Mouse (Mus musculus): ENCODE measurements around the gene Nr2f1.

Gene Nr2f1

DNA sequence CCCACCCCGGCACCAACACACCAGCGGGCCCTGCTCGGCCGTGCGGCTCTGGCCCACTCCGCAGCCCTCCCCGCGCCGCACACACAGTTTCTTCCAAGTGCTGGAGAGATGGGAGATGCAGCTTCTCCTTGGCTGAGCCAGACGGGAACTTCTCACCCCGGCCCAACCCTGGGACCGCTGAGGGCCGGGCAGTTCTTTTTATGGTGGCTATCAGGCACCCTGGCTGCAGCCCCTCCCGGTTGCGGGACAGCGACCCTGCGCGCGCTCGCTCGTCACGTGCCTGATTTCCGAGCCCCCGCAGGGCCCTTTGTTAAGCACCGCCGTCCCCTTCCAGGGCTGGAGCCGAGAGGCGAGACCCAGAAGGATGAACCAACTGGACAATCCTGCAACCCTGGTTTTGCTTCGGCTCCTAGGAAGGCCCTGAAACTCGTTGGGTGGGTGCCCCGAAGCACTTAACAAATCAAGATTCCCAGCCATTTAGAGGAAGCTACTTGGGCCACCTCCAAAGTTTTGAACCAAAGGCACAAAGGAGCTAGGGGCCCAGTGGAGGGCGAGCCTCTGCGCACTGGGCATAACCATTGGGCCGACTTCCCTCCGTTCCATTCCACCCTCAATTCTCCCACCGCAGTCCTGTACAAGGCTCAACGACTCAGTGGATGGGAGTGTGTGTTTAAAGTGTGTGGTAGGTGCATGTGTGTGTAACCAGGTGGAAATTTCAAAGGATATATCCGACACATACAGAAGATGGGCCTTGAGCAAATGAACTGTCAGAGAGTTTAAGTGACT, 20.1 kb downstream of the Nr2f1 start:
- DNase-seq (ENCODE audit: low read depth, low spot score) = peak; percentile 36

DNA sequence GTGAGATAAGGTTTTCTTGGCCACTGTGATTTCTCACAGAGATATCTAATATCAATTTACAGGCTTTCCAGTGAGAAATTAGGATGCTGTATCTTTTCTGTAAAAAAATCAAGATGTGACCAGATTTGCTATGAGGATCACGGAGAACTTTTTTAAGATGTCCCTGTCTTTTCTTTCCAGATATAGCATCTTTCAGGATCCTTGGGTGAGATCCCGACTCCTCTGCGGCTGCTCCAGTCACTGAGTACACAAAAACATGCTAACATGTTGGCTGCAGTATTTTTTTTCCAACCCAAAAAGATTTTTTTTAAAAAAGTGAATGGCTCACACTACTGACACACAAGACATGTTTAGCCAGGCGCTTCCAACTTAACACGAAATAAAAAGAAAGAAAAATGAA, 20.8 kb downstream of the Nr2f1 start:
- DNase-seq (ENCODE audit: low read depth, low spot score) = no peak

DNA sequence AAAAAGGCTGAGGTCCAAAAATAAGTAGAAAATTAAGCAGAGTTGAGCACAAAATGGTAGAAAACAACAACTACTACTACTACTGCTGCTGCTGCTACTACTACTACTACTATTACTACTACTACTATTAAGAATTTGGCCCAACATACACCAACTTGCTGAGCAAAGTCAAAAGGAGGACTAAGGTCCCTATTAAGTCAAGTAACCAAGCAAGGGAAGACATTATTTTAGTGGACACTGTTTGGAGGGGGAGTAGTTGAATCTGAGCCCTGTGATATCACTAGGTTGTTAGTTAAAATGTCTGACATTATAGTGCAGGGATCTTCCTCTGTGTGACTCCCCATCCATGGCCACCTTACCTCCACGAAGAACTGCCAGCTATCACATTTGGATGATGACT, 21.5 kb downstream of the Nr2f1 start:
- DNase-seq (ENCODE audit: low read depth, low spot score) = no peak

DNA sequence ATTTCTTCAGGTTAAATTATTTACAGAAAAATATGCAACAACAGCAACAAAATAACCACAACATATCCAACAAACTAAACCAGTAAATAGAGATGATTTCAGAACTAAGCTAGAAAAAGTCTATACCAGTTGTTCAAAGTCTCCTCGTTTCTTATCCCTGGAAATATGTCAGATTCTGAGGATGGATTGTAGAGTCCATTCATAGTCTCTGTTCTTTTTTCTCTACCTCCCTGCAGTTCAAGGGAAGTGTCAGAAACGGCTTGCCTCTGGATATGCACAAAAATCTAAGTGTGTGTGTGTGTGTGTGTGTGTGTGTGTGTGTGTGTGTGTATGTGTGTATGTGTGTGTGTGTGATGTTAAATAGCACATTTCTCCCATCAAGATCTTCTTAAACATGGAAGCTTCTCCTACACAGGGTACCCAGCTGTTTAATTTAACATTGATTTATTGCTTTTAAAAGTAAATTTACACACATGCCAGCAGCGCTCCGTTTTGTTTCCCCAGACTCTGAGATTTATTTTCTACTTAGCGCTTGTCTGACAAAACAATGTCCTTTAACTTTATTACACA, 22.1 kb downstream of the Nr2f1 start:
- no peak for DNase-seq (ENCODE audit: low read depth, low spot score)

DNA sequence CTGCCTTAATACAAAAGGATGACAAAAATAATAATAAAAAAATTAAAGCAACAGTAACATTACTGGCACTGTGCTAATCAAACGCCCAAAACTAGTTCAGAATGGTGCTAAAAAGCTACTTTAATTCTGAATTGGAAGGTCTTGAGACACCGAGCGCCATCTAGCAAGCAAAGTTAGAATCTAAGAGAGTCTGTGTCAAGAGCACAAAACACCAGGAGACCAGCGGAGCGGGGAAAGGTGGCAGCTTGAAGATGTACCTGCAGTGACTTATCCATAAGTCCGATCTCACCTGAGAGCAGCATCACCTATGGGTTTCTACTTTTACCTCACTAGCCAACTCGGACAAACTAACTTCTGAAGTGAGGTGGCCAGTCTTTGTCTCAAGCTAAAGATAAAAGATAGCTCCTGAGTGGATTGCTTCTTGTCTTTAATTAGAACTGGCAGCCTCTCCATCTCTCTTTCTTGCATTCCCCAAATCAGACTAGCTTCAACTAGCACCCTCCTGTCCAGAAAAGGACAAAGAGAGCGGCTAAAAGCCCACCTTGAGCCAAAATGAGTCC, 23.7 kb downstream of the Nr2f1 start:
- peak; percentile 49 for DNase-seq (ENCODE audit: low read depth, low spot score)

DNA sequence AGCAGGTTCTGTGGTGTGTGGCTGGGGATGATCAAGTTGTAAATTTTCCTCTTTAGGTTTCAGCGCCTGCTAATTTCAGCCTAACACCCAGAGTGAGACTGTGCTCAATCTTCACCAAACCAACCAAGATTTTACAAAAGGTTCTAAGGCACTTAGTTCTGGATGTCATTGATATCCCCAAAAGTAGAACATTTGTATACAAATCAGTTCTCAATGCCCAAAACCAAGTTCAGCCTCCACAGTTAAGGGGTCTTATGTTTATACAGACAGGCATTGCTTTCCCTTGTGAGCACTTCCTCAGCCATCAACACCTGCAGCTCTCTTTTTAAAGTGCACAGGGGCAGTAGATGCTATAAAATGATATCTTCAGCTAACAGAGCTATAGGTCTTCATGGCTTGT, 24.7 kb downstream of the Nr2f1 start:
- DNase-seq (ENCODE audit: low read depth, low spot score) = no peak

DNA sequence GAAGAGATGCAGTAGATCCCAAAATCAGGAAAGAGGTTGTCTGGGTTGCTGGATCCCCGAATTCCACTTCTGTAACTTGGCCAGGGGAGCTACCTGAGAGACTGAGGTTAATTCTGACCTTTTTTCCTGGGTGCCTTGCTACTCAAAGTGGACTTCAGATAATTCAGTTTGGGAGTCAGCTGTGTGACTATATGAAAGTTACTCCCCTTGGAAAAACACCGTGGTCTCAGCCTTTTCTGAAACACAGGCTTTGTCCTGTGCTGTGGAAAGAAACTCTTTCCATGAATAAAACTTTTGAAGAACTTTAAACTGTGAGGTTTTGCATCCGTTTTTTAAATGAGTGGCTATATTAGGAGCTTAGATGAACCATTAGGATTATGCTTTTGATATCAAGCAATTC, 25.4 kb downstream of the Nr2f1 start:
- no peak for DNase-seq (ENCODE audit: low read depth, low spot score)

DNA sequence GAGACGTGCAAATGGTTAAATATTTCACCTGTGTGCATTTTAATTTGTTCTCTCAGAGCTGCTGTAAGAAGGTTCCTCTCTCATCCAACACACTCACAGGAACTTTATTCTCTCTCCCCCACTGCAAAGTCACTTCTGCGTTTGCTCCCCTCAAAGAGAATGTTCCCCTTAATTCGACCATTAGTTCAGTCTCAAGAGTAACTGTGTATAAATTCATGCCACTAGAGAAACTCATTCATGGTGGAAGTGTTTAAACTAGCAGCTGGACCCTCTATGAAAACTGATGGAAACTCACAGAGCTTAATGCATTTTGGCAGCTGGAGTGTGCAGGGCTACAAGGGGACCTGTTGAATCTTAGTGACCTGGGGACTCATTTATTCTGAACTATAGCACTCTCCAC, 26.7 kb downstream of the Nr2f1 start:
- no peak for DNase-seq (ENCODE audit: low read depth, low spot score)

DNA sequence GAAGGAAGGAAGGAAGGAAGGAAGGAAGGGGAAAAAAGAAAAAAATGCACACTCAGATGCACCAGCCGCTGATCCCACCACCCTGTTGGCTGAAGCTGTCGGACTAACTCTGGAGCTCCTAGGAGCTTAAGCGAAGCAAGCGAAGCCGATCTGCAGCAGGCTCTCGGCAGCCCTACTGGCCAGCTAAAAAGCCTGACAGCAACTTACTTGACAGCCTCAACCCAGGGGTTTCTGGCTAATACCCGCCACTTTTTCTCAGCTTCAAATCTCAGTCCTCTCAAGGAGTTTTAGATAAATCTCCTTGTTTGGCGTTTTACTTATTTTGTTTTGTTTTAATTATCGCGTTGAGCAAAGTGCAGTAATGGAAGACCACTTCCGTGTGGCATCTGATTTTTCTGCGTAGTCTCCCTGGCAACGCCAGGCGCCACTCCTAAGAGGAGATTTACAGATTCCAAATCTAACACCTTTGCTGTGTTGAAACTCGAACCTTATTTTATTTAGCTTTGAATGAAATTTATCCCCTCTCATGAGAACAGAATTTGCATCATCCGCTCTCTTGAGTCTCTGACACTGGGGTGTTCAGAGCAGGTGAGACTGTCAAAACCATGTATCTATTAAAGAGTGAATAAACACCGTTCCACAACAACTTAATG, 27.4 kb downstream of the Nr2f1 start:
- no peak for DNase-seq (ENCODE audit: low read depth, low spot score)

DNA sequence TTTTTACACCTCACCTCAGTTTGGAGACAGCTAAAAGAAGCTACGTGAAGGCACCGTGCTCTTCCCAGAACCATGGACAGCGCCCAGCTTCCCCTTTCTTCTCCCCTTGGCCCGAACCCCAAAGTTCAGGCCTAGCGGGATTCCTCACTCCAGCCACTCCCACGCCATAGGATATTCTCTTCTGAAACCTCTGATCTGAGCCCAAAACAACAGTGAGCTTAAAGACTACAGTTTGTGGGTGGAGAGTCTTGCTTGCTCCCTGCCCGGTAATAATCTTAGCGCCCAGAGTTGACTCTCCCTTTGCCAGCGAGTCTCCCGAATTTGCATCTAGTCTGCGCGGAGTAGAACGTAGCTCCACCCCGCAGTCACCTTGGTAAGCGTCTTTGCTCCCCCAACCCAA, 28.2 kb downstream of the Nr2f1 start:
- DNase-seq (ENCODE audit: low read depth, low spot score) = peak; percentile 54

DNA sequence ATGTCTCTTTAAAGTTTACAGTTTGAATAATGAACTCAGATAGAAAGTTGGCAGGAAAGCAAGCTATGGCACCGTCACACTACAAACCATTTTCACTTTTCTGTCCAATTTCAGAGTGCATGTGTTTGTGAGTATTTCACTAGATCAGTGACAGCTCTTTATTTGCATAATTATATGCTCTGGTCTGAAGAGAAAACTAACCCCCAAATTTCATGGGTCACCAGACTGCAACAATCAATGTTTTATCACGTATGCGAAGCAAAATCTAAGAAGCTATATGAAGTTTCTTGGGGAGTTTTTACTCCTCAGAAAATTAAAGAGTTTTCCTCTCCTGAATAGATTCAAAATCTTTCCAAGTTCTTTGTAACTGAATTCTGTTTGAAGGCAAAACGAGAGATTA, 31.4 kb downstream of the Nr2f1 start:
- DNase-seq (ENCODE audit: low read depth, low spot score) = no peak

DNA sequence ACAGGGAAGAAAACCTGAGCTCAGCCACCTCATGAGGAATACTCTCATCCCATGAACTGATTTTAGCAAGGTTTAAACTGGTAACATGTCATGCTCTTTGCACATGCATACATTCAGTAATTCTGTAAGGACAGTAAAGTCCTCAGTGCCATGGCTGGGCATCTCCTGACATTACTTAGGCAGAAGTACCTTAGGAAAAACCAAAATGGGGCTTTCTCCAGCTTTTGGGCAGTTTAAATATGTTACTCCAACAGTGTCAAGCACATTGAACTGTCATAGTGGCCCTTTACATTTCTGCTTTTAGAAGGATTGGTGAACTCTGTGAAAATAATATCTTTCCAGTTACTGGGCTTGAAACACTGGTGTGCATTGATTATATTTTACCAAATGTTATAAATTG, 34.6 kb downstream of the Nr2f1 start:
- no peak for DNase-seq (ENCODE audit: low read depth, low spot score)

DNA sequence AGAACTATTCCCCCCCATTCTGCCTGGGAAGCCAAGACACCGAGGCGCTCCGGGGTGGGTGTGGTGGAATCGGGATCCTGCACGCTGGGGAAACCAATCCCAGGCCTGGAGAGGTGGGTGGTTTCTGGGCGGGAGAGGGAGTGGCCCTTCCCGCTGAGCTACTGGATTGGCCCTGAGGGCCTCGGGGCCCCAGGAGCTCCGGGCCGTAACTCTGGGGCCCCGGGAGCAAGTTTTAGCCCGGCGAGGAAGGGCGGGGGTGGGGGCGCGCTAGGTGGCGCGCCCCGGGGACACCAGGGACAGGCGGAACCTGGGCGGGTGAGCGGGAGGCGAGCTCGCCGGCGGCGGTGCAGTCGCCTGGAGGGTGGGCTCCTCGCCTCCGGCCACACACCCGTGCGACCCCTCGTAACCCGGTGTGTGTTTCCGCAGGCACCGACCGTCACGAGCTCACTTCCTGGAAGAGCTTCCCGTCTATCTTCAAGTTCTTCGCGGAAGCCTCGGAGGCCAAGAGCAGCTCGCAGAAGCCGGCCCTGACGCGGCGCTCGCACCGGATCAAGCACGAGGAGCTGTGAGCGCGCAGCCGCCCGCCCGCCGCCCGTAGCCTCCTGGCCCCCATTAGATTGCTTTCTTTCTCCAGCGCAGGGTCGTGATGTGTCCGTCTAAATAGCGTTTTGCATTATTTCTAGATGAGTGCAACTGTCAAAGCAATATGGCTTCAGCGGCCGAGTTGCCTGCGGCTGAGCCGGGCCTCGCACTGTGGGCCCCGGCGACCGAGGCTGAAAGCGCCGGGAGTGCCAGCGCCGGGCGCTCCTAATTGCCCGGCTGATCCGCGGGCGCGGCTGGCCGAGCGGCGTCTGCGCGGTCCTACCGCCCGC, 36.2 kb downstream of the Nr2f1 start:
- DNase-seq (ENCODE audit: low read depth, low spot score) = peak; percentile 87

DNA sequence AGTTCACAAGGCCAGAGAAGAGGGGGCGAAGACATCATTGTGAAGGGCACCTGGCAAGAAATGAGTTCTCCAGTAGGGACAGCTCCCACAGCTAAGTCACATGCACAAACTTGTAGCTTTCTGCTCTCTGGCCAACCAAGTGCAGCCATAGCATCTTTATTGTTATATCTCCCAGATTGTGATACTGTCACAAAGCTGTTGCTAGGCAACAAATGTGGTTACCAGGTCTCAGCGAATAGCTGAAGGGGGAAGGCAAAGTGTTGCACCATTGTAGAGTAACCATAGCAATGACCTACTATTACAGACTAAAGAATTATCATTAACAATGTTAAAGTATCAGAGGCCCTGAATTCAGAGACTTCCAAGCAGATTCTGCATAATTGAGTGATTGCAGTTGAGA, 37.4 kb downstream of the Nr2f1 start:
- no peak for DNase-seq (ENCODE audit: low read depth, low spot score)

DNA sequence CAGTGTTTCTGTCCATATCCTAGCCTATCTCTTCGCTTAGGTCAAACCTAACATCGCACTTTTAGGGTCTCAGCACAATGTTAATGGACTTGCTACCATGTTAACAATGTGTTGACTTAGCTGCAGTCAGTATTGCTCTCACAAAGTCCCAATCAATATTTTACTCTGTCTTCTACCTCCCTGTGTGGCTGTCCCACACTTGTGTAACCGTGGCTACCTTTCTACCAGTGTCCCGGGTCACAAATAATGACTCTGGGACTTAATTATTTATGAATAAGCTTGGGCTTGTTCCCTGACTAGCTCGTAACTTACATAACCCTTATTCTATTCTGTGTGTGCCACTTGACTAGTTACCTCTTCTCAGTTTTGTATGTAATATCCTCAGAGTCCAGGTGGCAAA, 42.1 kb downstream of the Nr2f1 start:
- DNase-seq (ENCODE audit: low read depth, low spot score) = no peak
